Mouse (Mus musculus): ENCODE results near the gene Fam166a.

Fam166a gene

DNA sequence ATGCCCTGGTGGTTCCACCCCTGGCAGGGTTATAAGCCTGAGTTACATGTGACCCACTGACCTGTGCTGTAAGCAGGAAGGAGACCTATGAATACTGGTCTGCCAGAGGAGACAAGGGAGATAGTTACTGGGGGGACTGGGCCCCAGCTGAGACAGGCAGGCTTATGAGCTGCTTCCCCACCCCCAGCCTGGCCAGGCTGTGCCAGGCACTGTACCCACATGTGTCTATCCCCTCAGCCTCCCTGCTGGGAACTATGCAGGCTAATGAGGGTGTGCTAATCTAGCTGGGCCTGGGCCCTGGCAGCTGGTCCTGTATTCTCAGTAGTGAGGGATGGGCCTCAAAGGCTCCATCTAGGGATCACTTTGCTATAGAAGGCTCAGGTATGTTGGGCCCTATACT, 48.7 kb downstream of the Fam166a start:
- DNase-seq (ENCODE audit: extremely low read depth, low read depth, low spot score), result no peak

- no peak for DNase-seq (ENCODE audit: extremely low read depth, low read depth, low spot score)
Measured at GRCm38 (mm10) chr2:25267746-25268309, 49.3 kb downstream of the Fam166a start.

Measured in fat pad, adult 2 months (tissue).